In the genomic region with DNA sequence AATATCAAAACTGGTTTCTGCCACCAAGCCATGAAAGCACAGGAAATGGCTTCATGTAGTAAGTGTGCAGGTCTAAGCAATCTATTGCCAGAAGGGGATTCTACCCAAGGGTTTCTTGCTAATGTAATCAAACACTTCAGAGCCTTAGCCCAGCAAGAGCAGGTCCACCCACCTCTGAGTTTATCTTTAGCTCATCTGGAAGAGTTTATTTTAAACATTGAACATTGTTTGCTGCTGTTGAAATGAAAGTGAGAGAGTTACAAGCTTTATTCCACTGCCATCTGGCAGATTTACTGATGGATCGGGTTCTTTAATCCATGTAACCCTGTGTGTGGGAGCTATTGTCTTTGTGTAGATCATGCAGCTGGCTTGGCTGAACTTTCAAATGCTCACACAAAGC, we compare ENCODE assay signal across 37 mouse cellular contexts. TPM values are rescaled to one million over a fixed set of nuclear protein-coding genes. Genes with fewer than 3 reads are reported as not detected.
DNase-seq lines count a peak whose midpoint lies in the region; ATAC-seq and TF ChIP-seq lines count a peak whose summit lies in the region.
"Had no signal": no experiment of that assay in that cellular context is flagged by ENCODE, and none has a peak within 500 bp of the region (broad histone marks: within the 10 kb centered on the region; RNA-seq: fewer than 3 reads in every experiment).

No protein-coding gene starts in this region.

- 66% methylated on average over 1 of the region's 1 CpGs for WGBS in embryonic facial prominence, embryonic 12.5 days

- no peaks in the 10 kb centered on the region for H3K36me3 ChIP-seq in embryonic facial prominence, embryonic 12.5 days
- H3K36me3 ChIP-seq: embryonic facial prominence, embryonic 15.5 days; forebrain, embryonic 12.5 days; hindbrain, embryonic 12.5 days; midbrain, embryonic 10.5 days; midbrain, embryonic 15.5 days had no signal

- no peak overlapping the region for H3K4me2 ChIP-seq in embryonic facial prominence, embryonic 12.5 days (replicated peaks)
- H3K4me2 ChIP-seq: embryonic facial prominence, embryonic 15.5 days; forebrain, embryonic 12.5 days; heart, embryonic 11.5 days; hindbrain, embryonic 12.5 days; midbrain, embryonic 15.5 days; neural tube, embryonic 15.5 days had no signal

- H3K27ac ChIP-seq in layer of hippocampus, adult 2 months: peak overlapping the region; percentile 29; the same call in 1 of the 2 replicates
- H3K27ac ChIP-seq in embryonic facial prominence, embryonic 12.5 days: 0 out of 2 replicates have a peak overlapping the region, but pooled peaks have one; percentile 12
- H3K27ac ChIP-seq: embryonic facial prominence, embryonic 15.5 days; forebrain, embryonic 12.5 days; hindbrain, embryonic 12.5 days; liver, embryonic 14.5 days; midbrain, embryonic 10.5 days; midbrain, embryonic 15.5 days; neural tube, embryonic 15.5 days had no signal

- no peak overlapping the region for H3K9ac ChIP-seq in embryonic facial prominence, embryonic 12.5 days
- H3K9ac ChIP-seq: embryonic facial prominence, embryonic 15.5 days; forebrain, embryonic 12.5 days; forebrain, postnatal 0 days; hindbrain, embryonic 12.5 days; liver, embryonic 14.5 days; midbrain, embryonic 15.5 days; neural tube, embryonic 15.5 days had no signal

- no peaks in the 10 kb centered on the region for H3K27me3 ChIP-seq in embryonic facial prominence, embryonic 12.5 days
- H3K27me3 ChIP-seq: embryonic facial prominence, embryonic 15.5 days; forebrain, embryonic 12.5 days; hindbrain, embryonic 12.5 days; midbrain, embryonic 15.5 days; neural tube, embryonic 15.5 days had no signal

- no peaks in the 10 kb centered on the region for H3K9me3 ChIP-seq in embryonic facial prominence, embryonic 12.5 days
- H3K9me3 ChIP-seq: embryonic facial prominence, embryonic 15.5 days; forebrain, embryonic 12.5 days; hindbrain, embryonic 12.5 days; midbrain, embryonic 10.5 days; midbrain, embryonic 15.5 days; neural tube, embryonic 15.5 days had no signal

- no peak for DNase-seq in layer of hippocampus, adult 2 months (ENCODE audit: low spot score in 2 of 2)
- DNase-seq in layer of hippocampus, adult 11-12 months (ENCODE audit: low spot score): no peak
- peak; percentile 9 for DNase-seq in right cerebral cortex, postnatal 25 days
- DNase-seq in right cerebral cortex, postnatal 10 days (ENCODE audit: low spot score in 2 of 2): no peak
- peak; percentile 34 for DNase-seq in telencephalon, adult 2 months (ENCODE audit: low read depth, low spot score)
- DNase-seq in cerebellum, adult 8-10 months: no peak
- DNase-seq: adrenal gland, postnatal 10 days; B cell, adult 2 months; cerebellum, adult 18-20 months; cerebellum, postnatal 14 days; forebrain, postnatal 0 days; gastrocnemius, postnatal 14 days; heart, adult 18-20 months; heart, postnatal 36 days; kidney, adult 9 months; kidney, postnatal 14 days; liver; lung, adult 2 months; lung, postnatal 14 days; retina, postnatal 1 day; thymus, adult 2 months; thymus, postnatal 36 days had no signal

- no peak overlapping the region for H3K4me3 ChIP-seq in layer of hippocampus, adult 2 months
- no peak overlapping the region for H3K4me3 ChIP-seq in embryonic facial prominence, embryonic 12.5 days
- H3K4me3 ChIP-seq: embryonic facial prominence, embryonic 15.5 days; forebrain, embryonic 12.5 days; hindbrain, embryonic 12.5 days; midbrain, embryonic 10.5 days; midbrain, embryonic 15.5 days; neural tube, embryonic 15.5 days had no signal

- no peaks in the 10 kb centered on the region for H3K4me1 ChIP-seq in embryonic facial prominence, embryonic 12.5 days
- H3K4me1 ChIP-seq: embryonic facial prominence, embryonic 15.5 days; forebrain, embryonic 12.5 days; hindbrain, embryonic 12.5 days; midbrain, embryonic 10.5 days; midbrain, embryonic 15.5 days; neural tube, embryonic 15.5 days had no signal

- ATAC-seq in embryonic facial prominence, embryonic 12.5 days (ENCODE audit: insufficient number of reproducible peaks, insufficient read depth, low FRiP score, low TSS enrichment): no peak
- ATAC-seq: forebrain, postnatal 0 days; intestine, embryonic 16.5 days; midbrain, embryonic 15.5 days had no signal

- TF ChIP-seq CTCF in layer of hippocampus, adult 2 months (conservative IDR thresholded peaks at IDR 0.05): no peak

RNA-seq across cellular contexts. Expression of a gene that starts 10.2 kb away (rescaled TPM):
- total RNA-seq in layer of hippocampus, adult 2 months (2021): 10 to 100 TPM; 35.8 to 39.7 TPM
- polyA plus RNA-seq in embryonic facial prominence, embryonic 12.5 days (2016; fragmentation: Nextera tagmentation; extraction: Ambion mirVana): 41.8 and 42.5 TPM in 2 replicates

RNA-seq across cellular contexts. Expression of a gene that starts 31.0 kb away (rescaled TPM):
- not detected for total RNA-seq in layer of hippocampus, adult 2 months (2021)
- not detected in 2 replicates for polyA plus RNA-seq in embryonic facial prominence, embryonic 12.5 days (2016; fragmentation: Nextera tagmentation; extraction: Ambion mirVana)
- total RNA-seq: adrenal gland, postnatal 10 days; gastrocnemius, postnatal 14 days; heart, adult 18-20 months; heart, postnatal 36 days; layer of hippocampus, adult 18-20 months; layer of hippocampus, postnatal 14 days; megakaryocyte progenitor cell, adult 5-6 weeks had no signal
- polyA plus RNA-seq: cortical plate, adult 2 months; embryonic facial prominence, embryonic 15.5 days; forebrain, embryonic 12.5 days; forebrain, postnatal 0 days; heart, embryonic 11.5 days; hindbrain, embryonic 12.5 days; intestine, embryonic 16.5 days; limb, embryonic 11.5 days; liver, embryonic 14.5 days; lung, adult 2 months; midbrain, embryonic 10.5 days; midbrain, embryonic 15.5 days; neural tube, embryonic 15.5 days had no signal

Comparison
In these comparisons a context has a peak if more than half of its experiments do, and no peak if none do; other contexts are left out.
1. DNase-seq: peak in right cerebral cortex, postnatal 25 days (single experiment) and telencephalon, adult 2 months (single experiment); none in layer of hippocampus, adult 2 months (0 of 2), layer of hippocampus, adult 11-12 months (single experiment), right cerebral cortex, postnatal 10 days (0 of 2) and cerebellum, adult 8-10 months (single experiment).